Mouse (Mus musculus) CH12F3 (cell line): ENCODE results near the gene Fam69a.
"Not testable (repeated sequence)": the region's sequence is repeated elsewhere in the genome, so short reads cannot be mapped to it uniquely, and the experiment has no call there.

Experiments used
- in situ Hi-C: fragments of 300-500 bp; cut with MboI; formaldehyde crosslinking; loops from 2 replicates; pipeline ENCODE4 v1.14.3; 2020; ENCODE audit warnings: low sequenced_read_pairs

Gene Fam69a

GRCm38 (mm10) chr5:107982016-107982415 is 4.9 kb downstream of the Fam69a start:
- in situ Hi-C loops, result loop anchor here (10.0 kb wide), 1 partner anchor 57 kb away; no protein-coding TSS in a partner anchor

GRCm38 (mm10) chr5:107979901-107980300 is 7.0 kb downstream of the Fam69a start:
- in situ Hi-C loops, result loop anchor here (10.0 kb wide), 1 partner anchor 55 kb away; no protein-coding TSS in a partner anchor

DNA sequence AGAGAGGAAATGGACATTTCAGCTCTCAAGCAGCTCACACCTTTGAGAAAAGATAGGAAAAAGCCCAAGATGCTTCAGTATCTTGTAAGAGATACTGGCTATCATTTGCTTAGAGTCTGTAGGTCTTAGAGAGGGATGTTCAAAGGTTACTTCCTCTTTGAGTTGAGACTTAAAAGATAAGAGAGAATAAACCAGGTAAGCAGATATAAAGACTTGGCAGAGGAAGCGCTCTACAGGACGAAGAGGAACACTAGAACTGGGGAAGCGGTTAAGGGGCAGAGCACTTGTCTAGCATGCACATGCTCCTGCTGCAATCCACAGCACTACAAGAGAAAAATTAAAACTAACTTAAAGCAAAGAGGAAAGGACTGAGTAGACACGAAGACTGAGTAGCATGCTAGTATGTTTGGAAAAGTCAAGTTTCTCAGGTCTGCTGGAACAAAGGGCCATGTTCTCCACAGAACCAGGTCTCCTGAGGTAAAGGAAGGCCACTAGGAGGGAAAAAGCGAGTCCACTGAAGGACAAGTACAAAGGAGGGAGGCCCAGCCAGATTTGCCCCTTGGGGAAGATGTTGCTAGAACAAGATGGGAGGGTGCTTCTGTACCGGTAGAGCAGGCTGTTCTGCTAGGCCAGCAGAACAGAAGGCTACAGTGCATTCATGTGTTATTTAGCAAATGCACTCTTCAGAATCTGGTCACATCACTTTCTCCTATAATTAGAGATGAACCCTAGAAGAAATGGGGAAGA is 8.4 kb downstream of the Fam69a start:
- in situ Hi-C loops, result no loop called here

GRCm38 (mm10) chr5:107977640-107978288 is 9.1 kb downstream of the Fam69a start:
- in situ Hi-C loops, result no loop called here

- in situ Hi-C loops, result no loop called here
These were observed 13.6 kb downstream of the Fam69a start for GRCm38 (mm10) chr5:107973310-107973709.

- in situ Hi-C loops, result no loop called here
These were observed 14.2 kb downstream of the Fam69a start for GRCm38 (mm10) chr5:107972444-107973272.

GRCm38 (mm10) chr5:107971069-107971468 is 15.8 kb downstream of the Fam69a start:
- in situ Hi-C loops, result no loop called here

DNA sequence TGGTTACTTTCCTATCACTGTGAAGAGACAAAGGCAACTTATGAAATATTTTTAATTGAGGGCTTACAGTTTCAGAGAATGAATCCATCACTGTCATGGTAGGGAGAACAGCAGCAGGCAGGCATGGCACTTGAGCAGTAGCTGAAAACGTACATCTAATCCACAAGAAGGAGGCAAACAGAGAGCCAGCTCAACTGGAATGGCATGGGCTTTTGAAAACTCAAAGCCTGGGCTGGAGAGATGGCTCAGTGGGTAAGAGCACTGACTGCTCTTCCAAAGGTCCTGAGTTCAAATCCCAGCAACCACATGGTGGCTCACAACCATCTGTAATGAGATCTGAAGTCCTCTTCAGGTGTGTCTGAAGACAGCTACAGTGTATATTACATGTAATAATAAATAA is 17.1 kb downstream of the Fam69a start:
- in situ Hi-C loops, result not testable (repeated sequence)

DNA sequence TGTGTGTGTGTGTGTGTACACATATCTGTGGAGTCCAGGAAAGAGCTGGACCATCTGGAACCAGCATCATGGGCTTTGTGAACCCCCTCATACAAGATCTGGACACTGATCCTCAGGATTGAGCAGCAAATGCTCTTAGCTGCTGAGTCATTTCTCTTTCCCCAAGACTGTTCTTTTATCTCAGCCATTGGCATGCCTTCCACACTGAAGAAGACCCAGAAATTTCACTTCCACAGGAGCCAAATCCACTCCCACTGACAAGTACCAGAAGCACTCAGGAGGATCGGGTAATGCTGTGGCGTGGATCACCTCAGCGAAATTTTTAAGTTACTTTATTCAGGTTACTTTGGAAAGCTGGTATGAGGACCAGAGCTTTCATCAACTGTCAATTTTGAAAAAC is 18.8 kb downstream of the Fam69a start:
- in situ Hi-C loops, result no loop called here

GRCm38 (mm10) chr5:107966841-107967457 is 19.9 kb downstream of the Fam69a start:
- in situ Hi-C loops, result no loop called here

DNA sequence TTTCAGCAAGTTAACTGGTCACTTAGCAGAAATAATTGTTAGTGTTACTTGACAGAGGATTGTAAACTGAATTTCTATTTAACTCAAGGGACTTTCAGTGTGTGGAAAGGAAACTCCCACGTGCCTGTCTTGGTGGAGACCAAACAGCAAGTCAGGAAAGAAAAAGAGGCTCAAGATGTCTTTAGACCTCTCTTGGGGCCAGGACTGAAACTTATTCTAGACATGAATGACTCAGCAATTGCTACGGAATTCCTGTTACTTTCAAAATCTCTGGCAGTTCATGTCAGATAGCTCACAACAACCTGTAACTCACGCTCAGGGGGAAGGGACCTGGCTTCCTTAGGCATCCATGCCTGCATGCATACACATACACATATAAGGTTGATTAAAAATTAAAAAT is 20.7 kb downstream of the Fam69a start:
- in situ Hi-C loops, result no loop called here

- in situ Hi-C loops, result no loop called here
These were observed 21.4 kb downstream of the Fam69a start for GRCm38 (mm10) chr5:107965355-107965991.

- in situ Hi-C loops, result no loop called here
These were observed 22.7 kb downstream of the Fam69a start for GRCm38 (mm10) chr5:107964031-107964758.

GRCm38 (mm10) chr5:107961438-107962251 is 25.2 kb downstream of the Fam69a start:
- in situ Hi-C loops, result no loop called here

GRCm38 (mm10) chr5:107960532-107961202 is 26.2 kb downstream of the Fam69a start:
- in situ Hi-C loops, result no loop called here

GRCm38 (mm10) chr5:107959624-107960300 is 27.1 kb downstream of the Fam69a start:
- in situ Hi-C loops, result no loop called here

DNA sequence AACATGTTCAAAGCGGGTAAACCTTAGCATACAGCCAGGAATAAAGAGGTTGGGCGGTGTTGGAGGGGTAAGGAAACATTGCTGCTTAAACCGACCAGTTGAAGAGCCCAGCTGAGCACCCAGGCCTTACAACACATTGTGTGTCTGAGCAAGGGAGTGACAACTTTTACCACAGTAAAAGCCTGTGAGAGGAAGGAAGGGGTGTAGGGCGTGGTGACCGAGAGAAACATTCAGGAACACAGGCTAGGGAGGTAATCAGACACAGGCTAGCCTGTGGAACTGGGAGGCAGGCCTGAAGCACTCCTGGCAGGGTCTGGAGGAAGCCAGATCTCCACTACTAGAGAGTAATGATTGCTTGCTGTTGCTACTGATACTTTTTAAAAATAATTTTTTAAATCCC is 36.2 kb downstream of the Fam69a start:
- in situ Hi-C loops, result no loop called here

- in situ Hi-C loops, result no loop called here
These were observed 37.3 kb downstream of the Fam69a start for GRCm38 (mm10) chr5:107949607-107950006.
